Mouse (Mus musculus) heart, embryonic 16.5 days (tissue): ENCODE results near the gene 9530003J23Rik. TPM values are rescaled to one million over a fixed set of nuclear protein-coding genes. Genes with fewer than 3 reads are reported as not detected.
A peak's percentile ranks its signal among the peaks of the same experiment; 100 is the strongest.

Experiments used
- ATAC-seq: fragments of 200-750 bp; cut with Nextera tagmentation; replicated peaks from 2 replicates; pipeline ENCODE4 v1.8.0; 2017; ENCODE audit warnings: moderate number of reproducible peaks; ENCODE audit not compliant: insufficient read depth, low FRiP score; ENCODE audit errors: extremely low read depth
- H3K27ac ChIP-seq: fragments of 300-500 bp; sonication (generic); 2 replicates; pipeline ENCODE4 v1.5.1; 2014; ENCODE audit warnings: mild to moderate bottlenecking, low read length, control low read depth, moderate library complexity
- H3K27me3 ChIP-seq: fragments of 300-500 bp; sonication (generic); 2 replicates; pipeline ENCODE4 v1.6.1; 2014; ENCODE audit warnings: low read length, mixed read lengths; ENCODE audit not compliant: control insufficient read depth, insufficient read depth
- H3K36me3 ChIP-seq: fragments of 300-500 bp; sonication (generic); 2 replicates; pipeline ENCODE4 v1.6.1; 2014; ENCODE audit not compliant: control insufficient read depth, insufficient read depth
- H3K4me1 ChIP-seq: fragments of 300-500 bp; sonication (generic); 2 replicates; pipeline ENCODE4 v1.6.1; 2014; ENCODE audit warnings: low read length, mixed read lengths; ENCODE audit not compliant: control insufficient read depth, insufficient read depth
- H3K4me2 ChIP-seq: fragments of 300-500 bp; sonication (generic); 2 replicates; pipeline ENCODE4 v1.6.1; 2014; ENCODE audit warnings: low read depth, mild to moderate bottlenecking, control low read depth, low read length
- H3K4me3 ChIP-seq: fragments of 300-500 bp; sonication (generic); 2 replicates; pipeline ENCODE4 v1.5.1; 2014; ENCODE audit warnings: mild to moderate bottlenecking, control low read depth, low read length
- H3K9ac ChIP-seq: fragments of 300-500 bp; sonication (generic); 2 replicates; pipeline ENCODE4 v1.6.1; 2014; ENCODE audit warnings: low read length, control low read depth
- H3K9me3 ChIP-seq: fragments of 300-500 bp; sonication (generic); replicated peaks from 2 replicates; pipeline ENCODE4 v1.6.1; 2016; ENCODE audit warnings: low read length; ENCODE audit not compliant: control insufficient read depth
- WGBS: fragments of 180-500 bp; shearing (Covaris S2); extraction: QIAGEN DNeasy Blood & Tissue Kit; methylation state at CpG from one replicate; pipeline ENCODE4 v1.1.7; 2014; 5-methylcytosine and 5-hydroxymethylcytosine counted together
- polyA plus RNA-seq: library from polyadenylated mRNA; unstranded; fragments of >200 nt; fragmentation: Nextera tagmentation; extraction: Ambion mirVana; gene quantifications from 2 replicates; pipeline ENCODE4 v1.2.1, GENCODE M21; 2015

9530003J23Rik gene
- polyA plus RNA-seq, 1 experiment from 2014 or later, result not detected

DNA sequence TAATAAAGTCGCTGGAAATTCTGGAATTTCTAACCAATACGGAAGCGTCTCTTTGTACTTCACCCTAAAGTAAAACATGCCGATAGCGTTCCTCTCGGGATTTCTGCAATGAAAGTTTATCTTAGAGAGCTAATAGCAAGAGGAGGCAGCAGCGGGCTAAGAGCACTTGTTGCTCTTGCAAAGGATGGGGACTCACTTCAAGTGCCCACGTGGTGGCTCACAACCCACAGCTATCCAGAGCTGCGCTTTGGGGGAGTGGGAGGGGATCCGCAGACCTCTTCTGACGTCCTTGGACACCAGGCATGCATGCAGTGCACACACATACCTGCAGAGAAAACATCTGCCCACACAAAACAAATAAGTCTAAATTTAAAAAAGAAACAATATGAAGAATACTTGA, 2.6 kb downstream of the 9530003J23Rik start:
- H3K4me3 ChIP-seq, result no peak overlapping the region
- WGBS, result 45% methylated on average over 11 of the region's 11 CpGs

DNA sequence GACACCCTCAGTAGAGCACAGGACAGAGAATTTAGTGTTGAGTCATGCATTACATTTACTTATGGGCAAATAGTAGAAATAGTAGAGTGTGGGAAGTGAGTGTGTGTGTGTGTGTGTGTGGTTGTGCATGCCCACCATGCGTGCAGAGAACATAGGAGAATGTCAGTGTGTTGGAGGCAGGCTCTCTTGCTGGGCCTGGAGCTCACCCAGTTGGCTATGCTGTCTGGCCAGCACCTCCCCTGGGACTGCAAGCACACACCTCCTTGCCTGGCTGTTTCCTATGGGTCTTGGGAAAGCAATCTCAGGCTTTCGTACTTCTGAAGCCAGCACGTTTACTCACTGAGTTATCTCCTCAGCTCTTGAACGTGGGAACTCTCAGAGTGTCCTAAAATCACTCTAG, 3.7 kb downstream of the 9530003J23Rik start:
- WGBS, result 43% methylated on average over 4 of the region's 4 CpGs
- ATAC-seq, result no peak
- Histone ChIP-seq H3K4me1 (no peaks in the 10 kb centered on the region), H3K27me3 (no peaks in the 10 kb centered on the region), H3K36me3 (no peaks in the 10 kb centered on the region), H3K4me3 (no peak overlapping the region), H3K4me2 (no peak overlapping the region), H3K9me3 (no peaks in the 10 kb centered on the region), H3K9ac (no peak overlapping the region), H3K27ac (no peak overlapping the region)

More for the DNA sequence above, 2.6 kb downstream of the 9530003J23Rik start:
- no peaks in the 10 kb centered on the region for H3K9me3 ChIP-seq
- no peaks in the 10 kb centered on the region for H3K36me3 ChIP-seq
- peak overlapping the region; percentile 22 for H3K4me2 ChIP-seq
- no peak overlapping the region for H3K27ac ChIP-seq
- H3K4me1 ChIP-seq, result no peaks in the 10 kb centered on the region
- ATAC-seq, result no peak
- H3K27me3 ChIP-seq, result no peaks in the 10 kb centered on the region
- no peak overlapping the region for H3K9ac ChIP-seq

DNA sequence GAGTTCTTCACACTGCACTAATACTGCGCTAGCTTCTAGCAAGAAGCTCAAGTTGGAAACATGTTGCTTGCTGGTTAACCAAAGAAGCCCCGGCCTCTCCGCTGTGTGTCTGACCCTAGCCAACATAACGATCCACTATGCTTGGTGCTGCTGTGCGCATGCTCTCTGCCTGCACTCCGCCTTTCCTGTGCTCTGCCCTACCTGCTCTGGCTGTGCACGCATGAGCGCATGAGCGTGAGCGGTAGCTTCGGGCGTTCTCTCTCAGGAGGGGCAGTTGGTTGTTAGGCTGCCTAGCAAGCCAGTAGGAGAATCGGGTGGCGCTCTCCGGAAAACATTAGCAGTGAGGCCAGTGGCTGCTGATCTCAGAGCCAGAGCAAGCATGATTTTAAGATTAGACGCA, 8.7 kb downstream of the 9530003J23Rik start:
- ATAC-seq, result no peak
- H3K4me3 ChIP-seq, result no peak overlapping the region
- H3K9me3 ChIP-seq, result no peaks in the 10 kb centered on the region
- peaks cover 3% of the 10 kb centered on the region for H3K4me1 ChIP-seq
- H3K4me2 ChIP-seq, result peak overlapping the region; percentile 25
- no peaks in the 10 kb centered on the region for H3K36me3 ChIP-seq
- H3K27ac ChIP-seq, result no peak overlapping the region
- 75% methylated on average over 16 of the region's 16 CpGs for WGBS
- H3K27me3 ChIP-seq, result no peaks in the 10 kb centered on the region
- H3K9ac ChIP-seq, result no peak overlapping the region

DNA sequence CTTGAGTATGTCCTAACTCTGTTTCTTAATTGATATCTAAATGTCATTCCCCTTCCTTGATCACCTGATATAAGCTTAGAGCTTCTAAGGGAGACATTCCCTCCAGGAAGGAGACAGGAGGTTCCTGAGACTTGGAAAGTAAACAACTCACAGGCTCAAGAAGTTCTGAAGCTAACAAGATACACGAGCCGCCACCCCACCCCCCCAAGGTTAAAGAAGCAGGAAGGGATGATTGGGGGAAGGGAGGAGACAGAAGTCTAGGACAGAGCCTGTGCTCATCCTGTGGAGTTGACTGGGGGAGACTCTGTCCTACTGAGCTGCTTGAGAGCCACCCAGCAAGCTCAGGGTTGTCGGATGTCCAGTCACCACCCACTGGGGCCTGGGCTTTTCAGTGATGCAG, 12.5 kb downstream of the 9530003J23Rik start:
- no peak overlapping the region for H3K4me3 ChIP-seq
- ATAC-seq, result no peak
- no peak overlapping the region for H3K9ac ChIP-seq
- H3K36me3 ChIP-seq, result peaks cover 15% of the 10 kb centered on the region
- H3K4me2 ChIP-seq, result no peak overlapping the region
- H3K9me3 ChIP-seq, result no peaks in the 10 kb centered on the region
- H3K27me3 ChIP-seq, result no peaks in the 10 kb centered on the region
- H3K27ac ChIP-seq, result no peak overlapping the region
- WGBS, result 56% methylated on average over 3 of the region's 3 CpGs
- peaks cover 15% of the 10 kb centered on the region for H3K4me1 ChIP-seq

DNA sequence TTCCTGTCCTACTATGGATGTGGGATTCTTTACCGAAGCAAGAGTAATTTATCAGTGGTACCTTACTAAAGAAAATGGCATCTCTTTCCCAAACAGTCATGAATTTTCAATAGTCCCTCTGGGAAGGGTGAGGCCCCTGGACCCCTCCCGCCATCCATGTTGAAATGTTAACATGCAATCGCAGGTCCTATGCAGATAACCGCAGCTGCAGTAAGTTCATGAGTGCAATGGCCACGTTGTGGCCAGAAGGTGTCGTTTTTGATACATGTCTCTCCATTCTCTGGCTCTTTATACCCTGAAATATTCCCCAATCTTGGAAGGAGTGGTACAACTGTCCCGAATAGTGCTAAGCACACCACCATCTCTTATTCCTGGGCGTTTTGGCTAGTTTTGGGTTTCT, 13.4 kb downstream of the 9530003J23Rik start:
- peaks cover 22% of the 10 kb centered on the region for H3K36me3 ChIP-seq
- H3K4me3 ChIP-seq, result peak overlapping the region; percentile 84
- no peaks in the 10 kb centered on the region for H3K9me3 ChIP-seq
- 49% methylated on average over 8 of the region's 8 CpGs for WGBS
- no peak overlapping the region for H3K9ac ChIP-seq
- H3K4me2 ChIP-seq, result peak overlapping the region; percentile 72
- ATAC-seq, result no peak
- H3K27me3 ChIP-seq, result no peaks in the 10 kb centered on the region
- no peak overlapping the region for H3K27ac ChIP-seq
- H3K4me1 ChIP-seq, result peaks cover 15% of the 10 kb centered on the region

DNA sequence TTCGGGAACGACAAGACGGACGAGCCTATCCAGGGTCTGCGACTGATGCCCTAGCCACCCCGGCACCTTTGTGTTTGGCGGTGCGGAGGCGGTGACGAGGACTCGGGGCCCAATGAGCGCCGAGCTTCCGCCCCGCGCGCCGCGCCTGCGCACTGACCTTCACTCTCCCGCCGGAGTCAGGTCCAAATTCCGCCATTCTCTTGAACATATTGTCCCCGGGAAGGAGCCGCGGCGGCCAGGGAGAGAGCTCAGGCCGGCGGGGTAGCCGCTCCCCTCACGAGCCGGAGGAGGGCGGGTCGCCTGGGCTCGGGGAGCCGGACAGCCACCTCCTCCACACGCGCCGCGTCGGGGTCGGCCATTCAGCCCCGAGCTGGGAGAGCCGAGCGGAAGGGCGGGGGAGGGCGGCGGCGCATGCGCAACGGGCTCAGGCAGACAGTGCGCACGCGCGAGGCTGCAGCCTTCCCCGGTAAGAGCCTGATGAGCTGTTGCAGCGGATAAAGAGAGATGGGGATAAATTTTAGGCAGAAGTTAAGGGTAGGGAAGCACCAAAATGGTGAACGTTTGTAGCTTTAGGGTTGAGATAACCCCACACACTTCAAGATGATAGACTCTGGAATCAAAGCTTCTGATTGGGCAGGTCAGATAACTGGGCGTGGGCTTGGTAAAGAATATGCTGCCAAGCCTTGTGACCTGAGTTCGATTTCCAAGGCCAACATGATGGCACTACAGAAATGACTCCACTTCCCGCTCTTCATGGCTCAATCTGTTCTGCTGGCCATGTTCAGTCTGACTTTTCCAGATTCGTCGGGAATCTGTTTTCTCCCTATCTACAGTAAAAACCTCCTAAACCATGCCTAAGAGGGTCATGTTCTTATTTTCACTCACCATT, 14.2 kb downstream of the 9530003J23Rik start, which contains the start of gene Yeats4:
Gene Yeats4 (minus strand): TSS at position 406 of the 889 bp plus-strand sequence.
- WGBS, result under 1% methylated on average over 62 of the region's 63 CpGs
- Histone ChIP-seq H3K36me3 (peaks cover 28% of the 10 kb centered on the region), H3K9me3 (no peaks in the 10 kb centered on the region), H3K9ac (peak within 1 kb of the TSS; percentile 96), H3K4me1 (peaks cover 15% of the 10 kb centered on the region), H3K4me2 (peak within 1 kb of the TSS; percentile 86), H3K4me3 (peak within 1 kb of the TSS; percentile 84), H3K27ac (peak within 1 kb of the TSS; percentile 99), H3K27me3 (no peaks in the 10 kb centered on the region)
- ATAC-seq, result peak; percentile 96

DNA sequence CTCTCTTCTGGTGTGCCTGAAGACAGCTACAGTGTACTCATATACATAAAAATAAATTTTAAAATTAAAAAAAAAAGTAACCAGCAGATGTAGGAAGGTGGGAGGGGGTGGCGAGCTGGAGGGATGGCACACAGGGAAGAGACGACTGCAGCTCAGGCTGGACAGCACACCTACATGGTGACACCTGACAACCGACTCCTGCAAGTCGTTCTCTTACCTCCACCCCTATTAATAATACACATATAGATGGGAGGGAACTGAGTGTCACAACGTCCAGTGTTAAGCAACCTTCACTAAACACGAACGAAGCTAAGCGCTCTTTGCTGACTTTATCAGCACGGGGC, 14.8 kb downstream of the 9530003J23Rik start:
- H3K27ac ChIP-seq, result no peak overlapping the region; the same call in 1 of the 2 replicates
- ATAC-seq, result peak; percentile 7; the same call in 1 of the 2 replicates
- no peaks in the 10 kb centered on the region for H3K27me3 ChIP-seq
- peak overlapping the region; percentile 86 for H3K4me2 ChIP-seq
- H3K9ac ChIP-seq, result peak overlapping the region; percentile 96
- peak overlapping the region; percentile 84 for H3K4me3 ChIP-seq
- no peaks in the 10 kb centered on the region for H3K9me3 ChIP-seq
- peaks cover 15% of the 10 kb centered on the region for H3K4me1 ChIP-seq
- WGBS, result 0% methylated on average over 9 of the region's 9 CpGs
- peaks cover 29% of the 10 kb centered on the region for H3K36me3 ChIP-seq

DNA sequence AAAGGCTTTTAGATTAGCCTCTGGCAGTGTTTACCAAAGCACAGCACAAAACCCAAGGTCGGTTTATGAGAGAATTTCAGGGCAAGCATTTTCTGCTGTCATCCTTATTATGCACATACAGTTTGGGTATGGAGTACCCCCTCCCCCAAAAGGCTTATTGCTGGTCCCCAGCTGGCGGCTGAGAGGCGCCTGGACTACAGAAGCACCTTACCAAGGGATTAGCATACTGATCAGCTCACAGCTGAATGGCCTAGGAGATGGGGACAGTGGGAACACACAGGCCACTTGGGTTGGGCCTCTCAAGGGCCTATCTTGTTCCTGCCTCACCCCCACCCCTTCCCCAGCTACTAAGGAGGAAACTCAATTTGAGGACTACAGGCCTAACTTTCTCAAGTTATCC, 15.7 kb downstream of the 9530003J23Rik start:
- H3K36me3 ChIP-seq, result peaks cover 38% of the 10 kb centered on the region
- peak overlapping the region; percentile 25; the same call in 1 of the 2 replicates for H3K9ac ChIP-seq
- H3K27me3 ChIP-seq, result no peaks in the 10 kb centered on the region
- H3K4me1 ChIP-seq, result peaks cover 15% of the 10 kb centered on the region
- WGBS, result 73% methylated on average over 3 of the region's 3 CpGs
- H3K9me3 ChIP-seq, result no peaks in the 10 kb centered on the region
- ATAC-seq, result no peak
- no peak overlapping the region for H3K27ac ChIP-seq
- 0 out of 2 replicates have a peak overlapping the region, but pooled peaks have one; percentile 86 for H3K4me2 ChIP-seq
- no peak overlapping the region for H3K4me3 ChIP-seq

DNA sequence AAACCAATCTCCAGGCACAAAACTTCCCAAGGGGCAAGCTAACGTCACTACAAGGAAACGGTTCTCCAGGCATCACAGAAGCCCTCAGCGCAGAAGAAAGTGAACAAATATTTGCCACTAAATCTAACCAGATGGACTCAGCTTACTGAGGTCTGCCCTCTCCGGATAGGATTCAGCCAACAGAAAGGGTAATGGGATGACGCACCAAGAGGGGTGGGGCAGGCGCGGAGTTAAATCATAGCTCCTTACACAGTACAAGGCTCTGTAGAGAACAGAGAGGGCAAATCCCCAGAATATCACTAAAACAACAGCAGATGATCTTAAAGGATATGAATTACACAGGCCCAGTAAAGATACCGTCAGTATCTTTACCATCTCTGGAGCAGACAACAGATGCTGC, 20.2 kb downstream of the 9530003J23Rik start:
- no peak overlapping the region for H3K4me3 ChIP-seq
- no peaks in the 10 kb centered on the region for H3K9me3 ChIP-seq
- peaks cover 6% of the 10 kb centered on the region for H3K4me1 ChIP-seq
- no peak overlapping the region for H3K4me2 ChIP-seq
- H3K36me3 ChIP-seq, result peaks cover 69% of the 10 kb centered on the region
- WGBS, result 97% methylated on average over 8 of the region's 8 CpGs
- no peak for ATAC-seq
- no peaks in the 10 kb centered on the region for H3K27me3 ChIP-seq
- H3K27ac ChIP-seq, result no peak overlapping the region
- no peak overlapping the region for H3K9ac ChIP-seq
